Mouse (Mus musculus) fibroblast of lung, adult 2 months (primary cell): ENCODE data around the gene Olfr146.

Source experiments
- DNase-seq: peaks from one replicate; pipeline ENCODE4 v3.0.0-alpha.2; 2011; ENCODE audit warnings: low read depth

Olfr146 gene

GRCm38 (mm10) chr9:39023277-39023676 lies at the start of gene Olfr146:
TSS of gene Olfr146 (minus strand) at chr9:39023377.
- no peak for DNase-seq

DNA sequence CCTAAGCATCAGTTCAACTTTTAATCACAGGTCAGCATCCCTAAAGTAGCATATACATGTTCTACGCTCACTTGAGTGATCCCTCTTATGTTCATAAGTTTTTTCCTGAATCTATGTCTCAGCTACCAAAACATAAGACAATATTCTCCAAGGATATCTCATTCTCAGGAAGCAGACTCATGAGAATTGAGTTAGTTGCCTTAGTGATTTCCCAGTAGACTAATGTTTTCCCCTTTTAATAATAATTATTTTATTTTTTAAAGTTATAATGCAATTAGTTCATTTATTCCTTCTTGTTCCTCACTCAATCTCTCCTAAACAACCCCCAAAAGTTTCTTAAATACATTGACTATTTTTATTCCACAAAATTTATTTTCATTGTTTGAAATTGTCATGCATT lies 41.7 kb upstream of the Olfr146 start, which contains the start of gene Olfr937:
Olfr937 (minus strand) TSS at position 101 of the 400 bp plus-strand sequence.
- DNase-seq: no peak

- DNase-seq: no peak
Measured at GRCm38 (mm10) chr9:38999583-38999982, 23.6 kb downstream of the Olfr146 start, which contains the start of gene Olfr935. TSS of gene Olfr935 (minus strand) at chr9:38999683.

DNA sequence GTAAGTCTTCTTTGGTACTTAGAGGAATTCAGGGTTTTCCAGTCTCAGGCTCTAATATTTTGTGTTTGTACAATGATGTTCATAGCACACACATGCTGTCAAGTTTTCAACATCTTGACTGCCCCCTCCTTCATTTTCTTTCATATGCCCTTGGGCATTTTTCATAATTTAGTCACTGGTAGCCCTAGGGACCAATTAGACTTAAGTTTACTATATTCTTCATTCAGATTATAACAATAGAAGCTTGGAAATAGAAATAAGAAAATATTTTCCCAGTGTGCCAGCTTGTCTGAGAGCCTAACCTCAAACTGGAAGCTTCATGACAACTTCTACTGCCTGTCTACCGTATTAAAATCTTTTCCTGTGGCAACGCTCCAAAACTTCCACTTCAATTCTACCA lies 35.0 kb downstream of the Olfr146 start, which contains the start of gene Olfr934:
Olfr934 (minus strand) TSS at position 101 of the 400 bp plus-strand sequence.
- no peak for DNase-seq

DNA sequence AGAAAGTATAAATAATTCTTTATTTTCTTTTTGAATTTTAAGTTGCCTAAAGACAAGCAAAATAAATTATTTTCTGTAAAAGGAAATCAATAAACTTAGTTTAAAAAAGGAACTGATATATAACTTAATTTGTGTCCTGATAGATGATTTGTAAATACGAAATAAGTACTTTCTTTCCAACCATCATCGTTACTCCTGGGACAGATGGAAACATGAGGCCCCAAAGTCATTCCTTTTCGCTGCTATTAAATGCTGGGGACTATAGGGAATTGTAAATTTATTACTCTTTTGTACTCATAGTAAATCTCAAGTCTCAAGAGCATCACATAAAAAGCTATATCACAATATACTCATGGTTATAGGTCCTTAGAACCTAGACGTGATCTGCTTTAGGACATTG lies 51.2 kb downstream of the Olfr146 start, which contains the start of gene Olfr933:
Olfr933 (plus strand) TSS at position 301 of the 400 bp plus-strand sequence.
- no peak for DNase-seq
